Mouse (Mus musculus) yolk sac, embryonic 10.5 days (tissue): ENCODE results near the gene Bcl9.

Experiments
- DNase-seq: peaks from one replicate; pipeline ENCODE4 v3.0.0-alpha.2; 2017; ENCODE audit warnings: low spot score

The Bcl9 gene

GRCm38 (mm10) chr3:97297553-97298432 is at the start of gene Bcl9:
Gene Bcl9, minus strand, starts transcription at chr3:97297917.
- DNase-seq = peak; percentile 86

GRCm38 (mm10) chr3:97339193-97339576 is 41.5 kb upstream of the Bcl9 start:
- no peak for DNase-seq

GRCm38 (mm10) chr3:97338522-97339192 is 40.9 kb upstream of the Bcl9 start:
- peak; percentile 76 for DNase-seq

GRCm38 (mm10) chr3:97337306-97337705 is 39.6 kb upstream of the Bcl9 start:
- DNase-seq = no peak

DNA sequence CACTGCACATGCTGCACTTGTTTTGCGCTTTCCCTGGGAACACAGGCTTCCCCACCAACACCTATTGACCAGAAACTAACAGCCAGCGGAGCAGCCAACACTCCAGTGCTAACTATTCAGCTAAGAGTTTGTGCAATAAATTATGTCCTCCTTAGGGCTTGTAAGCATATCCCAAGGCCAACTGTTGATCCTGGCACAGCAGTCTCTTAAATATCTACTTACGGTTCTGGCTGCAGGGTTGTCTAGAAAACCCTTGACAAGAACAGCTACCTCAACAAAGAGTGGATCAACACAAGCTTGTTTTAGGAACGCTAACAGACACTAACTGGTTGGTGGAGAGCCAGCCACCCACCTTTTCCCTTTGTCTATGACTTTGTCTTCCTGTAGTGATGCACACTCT is 38.6 kb upstream of the Bcl9 start:
- no peak for DNase-seq

- DNase-seq = no peak
Observed at GRCm38 (mm10) chr3:97334618-97335017, 36.9 kb upstream of the Bcl9 start.

DNA sequence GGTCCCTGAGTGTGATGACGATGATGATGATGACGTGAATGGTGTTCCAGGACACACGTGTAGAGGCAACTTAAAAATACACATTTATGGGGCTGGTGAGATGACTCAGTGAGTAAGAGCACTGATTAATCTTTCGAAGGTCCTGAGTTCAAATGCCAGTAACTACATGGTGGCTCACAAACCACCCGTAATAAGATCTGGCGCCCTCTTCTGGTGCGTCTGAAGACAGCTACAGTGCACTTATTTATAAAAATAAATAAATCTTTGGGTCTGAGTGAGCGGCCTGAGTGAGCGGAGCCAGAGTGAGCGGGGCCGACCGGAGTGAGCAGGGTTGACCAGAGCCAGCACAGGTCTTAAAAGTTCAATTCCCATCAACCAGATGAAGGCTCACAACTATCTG is 34.5 kb upstream of the Bcl9 start:
- no peak for DNase-seq

GRCm38 (mm10) chr3:97327809-97328208 is 30.1 kb upstream of the Bcl9 start:
- DNase-seq = no peak

DNA sequence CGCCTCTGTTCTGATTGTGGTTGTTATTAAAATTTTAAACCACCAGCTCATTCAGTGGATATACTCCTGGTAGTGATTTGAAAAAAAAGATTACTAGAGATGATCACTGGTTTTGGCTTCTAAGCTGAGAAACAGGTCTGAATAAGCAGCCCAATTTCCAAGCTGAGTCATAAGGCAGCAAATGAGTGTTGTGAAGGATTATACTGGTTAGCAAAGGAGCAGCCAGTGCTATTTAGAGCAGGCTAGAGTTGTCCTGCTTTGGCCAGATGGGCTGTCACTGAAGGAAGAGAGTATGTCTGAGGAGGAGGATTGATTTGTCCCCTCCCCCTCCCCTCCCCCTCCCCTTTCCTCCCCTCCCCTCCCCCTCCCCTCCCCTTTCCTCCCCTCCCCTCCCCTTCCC is 29.6 kb upstream of the Bcl9 start:
- no peak for DNase-seq

DNA sequence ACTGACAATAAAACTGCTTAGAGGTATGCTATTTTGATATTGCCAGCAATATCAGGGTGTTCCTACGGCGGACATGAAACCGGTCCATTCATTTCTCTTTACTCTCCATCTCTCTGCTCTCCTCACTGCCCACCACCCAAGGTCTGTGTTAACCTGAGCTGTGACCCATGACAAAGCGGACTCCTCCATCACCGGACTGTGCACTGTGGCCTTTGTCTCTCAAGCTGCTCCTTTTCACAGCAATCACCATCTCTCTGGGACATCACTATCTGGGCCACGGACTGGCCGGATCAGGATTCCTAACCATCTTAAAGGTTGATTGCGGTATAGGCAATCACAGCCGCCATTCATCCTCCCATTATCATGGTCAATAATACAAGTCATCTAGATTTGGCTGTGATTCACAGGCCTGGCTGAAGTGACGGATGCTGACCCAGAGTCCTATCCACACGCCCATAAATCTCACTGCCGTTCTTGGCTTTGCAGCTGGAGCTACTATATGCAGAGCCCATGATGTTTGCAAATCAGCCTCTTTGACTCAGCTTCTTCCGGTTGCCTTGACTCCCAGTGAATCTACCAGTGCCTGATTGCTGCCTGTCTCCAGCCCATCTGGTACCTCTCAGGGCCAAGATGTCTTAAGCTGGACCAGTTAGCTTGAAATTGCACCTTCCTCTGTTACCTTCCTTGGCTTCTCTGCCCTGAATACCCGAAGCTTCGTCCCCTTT is 28.1 kb upstream of the Bcl9 start:
- no peak for DNase-seq

GRCm38 (mm10) chr3:97324046-97324445 is 26.3 kb upstream of the Bcl9 start:
- DNase-seq = no peak

GRCm38 (mm10) chr3:97317302-97317701 is 19.6 kb upstream of the Bcl9 start:
- no peak for DNase-seq

DNA sequence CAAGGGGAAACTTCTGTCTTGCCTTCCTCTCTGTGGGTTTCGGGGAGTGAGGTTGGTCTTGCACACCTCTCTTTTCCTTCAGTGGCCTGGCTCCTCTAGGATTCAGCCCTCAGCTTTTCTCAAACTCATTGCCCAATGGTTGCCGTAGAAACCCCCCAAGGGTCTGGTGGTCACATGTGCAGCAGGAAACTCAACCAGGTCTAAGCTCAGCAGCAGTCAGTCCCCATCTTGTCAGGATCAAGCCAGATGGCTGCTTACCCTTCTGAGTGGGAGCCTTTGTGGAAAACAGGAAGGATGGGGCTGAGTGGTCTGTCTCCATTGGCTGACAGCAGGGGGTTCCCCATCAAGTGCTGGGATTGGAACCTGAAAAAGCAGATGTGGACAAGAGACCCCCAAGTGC is 15.7 kb upstream of the Bcl9 start:
- no peak for DNase-seq

DNA sequence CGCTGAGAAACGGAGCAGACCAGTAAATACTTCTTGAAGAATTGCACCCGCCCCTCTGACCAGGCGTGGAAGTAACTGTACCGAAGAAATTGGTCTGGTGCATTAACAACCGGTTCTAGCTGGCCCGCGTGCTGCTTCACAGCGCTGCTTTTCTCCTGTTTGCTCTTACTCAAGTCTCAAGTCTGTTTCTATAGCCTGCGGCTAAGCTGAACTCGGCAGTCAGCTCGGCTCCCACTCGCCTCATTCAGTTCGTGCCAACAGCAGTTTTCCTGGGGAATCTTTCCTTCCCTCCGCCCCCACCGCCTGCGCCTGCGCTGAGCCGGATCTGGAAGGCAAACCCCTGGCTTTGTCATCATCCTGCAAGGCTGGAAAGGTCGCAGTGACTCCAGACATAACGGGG is 14.3 kb upstream of the Bcl9 start:
- peak; percentile 65 for DNase-seq

DNA sequence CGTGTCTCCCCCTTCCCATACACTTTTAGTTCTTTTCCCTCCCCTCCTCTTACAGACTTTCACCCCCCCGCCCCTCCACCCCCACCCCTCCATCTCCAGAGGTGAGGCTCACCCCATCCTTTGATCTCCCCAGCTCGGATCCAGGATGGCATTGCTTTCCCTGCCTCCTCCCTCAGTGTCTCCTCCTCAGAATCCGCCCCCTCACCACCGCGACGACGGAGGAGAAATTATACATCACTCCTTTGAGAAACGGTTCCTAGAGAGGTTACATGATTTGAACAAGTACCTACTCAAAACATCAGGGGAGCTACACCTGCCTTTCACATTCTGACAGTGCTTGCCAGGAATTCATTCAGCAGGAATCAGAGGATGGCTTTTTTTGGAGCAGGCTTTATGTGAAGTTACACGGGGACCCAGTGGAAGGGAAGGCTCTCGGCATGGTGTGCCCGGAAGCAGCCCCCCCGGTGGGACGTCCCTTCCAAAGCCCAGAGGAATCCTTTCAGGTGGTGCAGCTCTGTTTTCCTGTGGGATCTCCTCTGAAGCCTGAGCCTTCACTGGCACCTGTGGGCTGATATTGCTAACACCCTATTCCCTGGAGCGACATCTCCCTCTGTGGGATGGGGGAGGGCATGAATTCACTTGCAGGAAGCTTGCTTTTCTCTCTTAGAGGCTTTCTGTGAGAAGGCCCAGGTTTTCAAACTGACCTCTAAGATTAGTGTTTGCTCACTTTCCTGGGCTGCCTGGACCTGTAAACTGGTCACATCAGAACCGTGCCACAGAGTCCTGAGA is 12.2 kb upstream of the Bcl9 start:
- no peak for DNase-seq

DNA sequence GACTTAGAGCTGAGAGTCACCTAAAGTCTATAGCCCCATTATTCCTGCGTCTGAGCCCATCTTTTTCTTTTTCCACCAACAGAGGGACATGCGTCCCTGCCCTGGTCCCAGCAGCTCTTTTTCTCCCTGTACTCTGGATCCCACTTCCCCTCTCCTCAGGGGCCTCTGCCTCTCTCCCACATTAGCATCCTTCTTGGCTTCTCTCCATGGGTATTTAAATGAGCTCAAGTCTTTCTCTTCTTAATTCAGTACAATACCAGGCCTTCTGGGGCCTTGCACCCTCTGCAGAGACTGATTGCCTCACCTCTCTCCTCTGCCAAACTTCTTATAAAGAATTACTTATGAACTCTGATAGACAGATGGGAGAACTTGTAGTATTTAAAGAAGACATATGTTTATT is 10.7 kb upstream of the Bcl9 start:
- no peak for DNase-seq

- no peak for DNase-seq
Observed at GRCm38 (mm10) chr3:97305907-97306306, 8.2 kb upstream of the Bcl9 start.

DNA sequence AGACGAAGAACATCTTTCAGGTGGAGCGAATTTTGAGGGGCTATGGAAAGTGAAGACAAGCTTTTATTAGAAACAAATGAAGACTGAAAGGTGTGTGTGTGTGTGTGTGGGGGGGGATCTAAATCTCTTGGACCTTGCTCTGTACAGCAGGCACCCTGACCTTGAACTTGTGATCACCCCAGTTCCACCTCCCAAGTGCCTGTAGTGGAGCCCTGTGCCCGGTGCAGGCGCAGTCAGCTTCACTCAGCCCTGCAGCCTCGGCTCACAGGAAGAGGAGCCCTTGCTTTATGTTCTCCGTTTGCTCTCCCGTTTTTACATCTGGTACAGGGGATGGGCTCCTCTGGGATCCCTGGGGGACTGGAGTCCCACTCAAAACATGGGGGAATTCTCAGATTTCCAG is 3.9 kb upstream of the Bcl9 start:
- DNase-seq = no peak

DNA sequence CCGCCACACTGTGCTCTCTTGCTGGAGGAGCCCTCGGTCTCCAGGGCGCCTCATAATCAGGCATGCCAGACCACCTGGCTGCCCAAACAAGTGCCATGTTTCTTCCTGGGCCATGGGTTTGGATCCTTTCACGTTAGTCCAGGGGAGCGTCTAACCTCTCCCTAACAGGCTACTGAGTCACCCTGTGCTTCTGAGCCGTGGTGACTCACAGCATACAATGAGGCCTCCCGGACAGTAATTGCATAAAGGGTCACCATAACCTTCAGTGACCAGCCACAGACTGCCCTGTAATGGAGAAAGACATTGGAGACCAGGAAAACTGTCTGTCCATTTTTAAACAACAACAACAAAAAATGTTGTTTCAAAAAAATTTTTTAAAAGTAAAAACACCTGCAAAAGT is 2.7 kb upstream of the Bcl9 start:
- DNase-seq = no peak

GRCm38 (mm10) chr3:97299885-97300284 is 2.2 kb upstream of the Bcl9 start:
- no peak for DNase-seq

GRCm38 (mm10) chr3:97298856-97299465 is 1.2 kb upstream of the Bcl9 start:
- DNase-seq = peak; percentile 60
